Mouse (Mus musculus): Measurements from ENCODE around the gene Pigyl.

Gene Pigyl

GRCm38 (mm10) chr9:22156497-22157245, at the start of gene Pigyl:
Gene Pigyl, plus strand, starts transcription at chr9:22156846.
- peak; percentile 98 for DNase-seq (ENCODE audit: low spot score)

- no peak for DNase-seq (ENCODE audit: low spot score)
Observed at GRCm38 (mm10) chr9:22108194-22108593, 48.5 kb upstream of the Pigyl start.

- no peak for DNase-seq (ENCODE audit: low spot score)
Observed at GRCm38 (mm10) chr9:22115635-22116034, 41.0 kb upstream of the Pigyl start.

GRCm38 (mm10) chr9:22116086-22116485, 40.6 kb upstream of the Pigyl start:
- no peak for DNase-seq (ENCODE audit: low spot score)

- peak; percentile 90 for DNase-seq (ENCODE audit: low spot score)
Observed at GRCm38 (mm10) chr9:22116740-22117426, 39.8 kb upstream of the Pigyl start, which contains the start of gene Elof1. Gene Elof1, minus strand, starts transcription at chr9:22117172.

GRCm38 (mm10) chr9:22117754-22118456, 38.7 kb upstream of the Pigyl start:
- no peak for DNase-seq (ENCODE audit: low spot score)

- no peak for DNase-seq (ENCODE audit: low spot score)
Observed at GRCm38 (mm10) chr9:22119543-22119942, 37.1 kb upstream of the Pigyl start.

- no peak for DNase-seq (ENCODE audit: low spot score)
Observed at GRCm38 (mm10) chr9:22121545-22121944, 35.1 kb upstream of the Pigyl start.

- no peak for DNase-seq (ENCODE audit: low spot score)
Observed at GRCm38 (mm10) chr9:22122005-22122404, 34.6 kb upstream of the Pigyl start.

- DNase-seq (ENCODE audit: low spot score), result no peak
Observed at GRCm38 (mm10) chr9:22123069-22123609, 33.5 kb upstream of the Pigyl start.

GRCm38 (mm10) chr9:22124169-22124568, 32.5 kb upstream of the Pigyl start:
- no peak for DNase-seq (ENCODE audit: low spot score)

- DNase-seq (ENCODE audit: low spot score), result no peak
Observed at GRCm38 (mm10) chr9:22125246-22126027, 31.2 kb upstream of the Pigyl start.

- peak; percentile 43 for DNase-seq (ENCODE audit: low spot score)
Observed at GRCm38 (mm10) chr9:22131226-22131981, 25.2 kb upstream of the Pigyl start.

GRCm38 (mm10) chr9:22132220-22132619, 24.4 kb upstream of the Pigyl start:
- DNase-seq (ENCODE audit: low spot score), result no peak

- no peak for DNase-seq (ENCODE audit: low spot score)
Observed at GRCm38 (mm10) chr9:22134246-22134890, 22.3 kb upstream of the Pigyl start.

- DNase-seq (ENCODE audit: low spot score), result peak; percentile 33
Observed at GRCm38 (mm10) chr9:22134988-22135643, 21.5 kb upstream of the Pigyl start.

- no peak for DNase-seq (ENCODE audit: low spot score)
Observed at GRCm38 (mm10) chr9:22135644-22136390, 20.8 kb upstream of the Pigyl start, which contains the start of gene Acp5. Gene Acp5, minus strand, starts transcription at chr9:22135711.

- no peak for DNase-seq (ENCODE audit: low spot score)
Observed at GRCm38 (mm10) chr9:22136765-22137547, 19.7 kb upstream of the Pigyl start.

Measured in ovary, postnatal 36 days (tissue).